ENCODE assay signal across 7 mouse cellular contexts in genomic region chr1:176835501-176836294, GRCm38 (mm10). TPM values are rescaled to one million over a fixed set of nuclear protein-coding genes. Genes with fewer than 3 reads are reported as not detected.
A peak's percentile ranks its signal among the peaks of the same experiment; 100 is the strongest.
DNase-seq lines count a peak whose midpoint lies in the region; ATAC-seq and TF ChIP-seq lines count a peak whose summit lies in the region.

No protein-coding gene starts in this region.

- H3K36me3 ChIP-seq in lung, embryonic 15.5 days = 0 out of 2 replicates have a peak, but pooled peaks cover 3% of the 10 kb centered on the region
- H3K36me3 ChIP-seq in liver, embryonic 12.5 days = 0 out of 2 replicates have a peak, but pooled peaks cover 4% of the 10 kb centered on the region

- peak overlapping the region; percentile 42 for H3K4me3 ChIP-seq in lung, embryonic 15.5 days
- peak overlapping the region; percentile 73 for H3K4me3 ChIP-seq in bone marrow, adult 2 months (replicated peaks; ENCODE audit: control insufficient read depth, low read depth, low read length)
- H3K4me3 ChIP-seq in liver, embryonic 12.5 days = peak overlapping the region; percentile 59

- H3K4me2 ChIP-seq in lung, embryonic 15.5 days = peak overlapping the region; percentile 88
- peak overlapping the region; percentile 88 for H3K4me2 ChIP-seq in liver, embryonic 12.5 days

- H3K27me3 ChIP-seq in lung, embryonic 15.5 days = no peaks in the 10 kb centered on the region
- peaks cover 9% of the 10 kb centered on the region; the same call in 1 of the 2 replicates for H3K27me3 ChIP-seq in liver, embryonic 12.5 days (replicated peaks)

- no peak for TF ChIP-seq CTCF in bone marrow, adult 2 months (IDR thresholded peaks at IDR 0.05; ENCODE audit: control insufficient read depth, insufficient read depth, low read length)

- TF ChIP-seq POLR2A in bone marrow, adult 2 months (IDR thresholded peaks at IDR 0.05; ENCODE audit: borderline replicate concordance, control insufficient read depth, low read depth, low read length) = peak; percentile 30; the same call in 1 of the 2 replicates

- ATAC-seq in lung, embryonic 15.5 days (ENCODE audit: borderline replicate concordance, extremely low read depth, low FRiP score, low TSS enrichment) = peak; percentile 64; the same call in 1 of the 2 replicates
- ATAC-seq in granulocyte monocyte progenitor cell, adult 5-6 weeks (replicated peaks; ENCODE audit: poor library complexity, severe bottlenecking) = peak; percentile 15
- ATAC-seq in liver, embryonic 12.5 days = peak; percentile 75

- 0 out of 2 replicates have a peak, but pooled peaks cover 8% of the 10 kb centered on the region for H3K4me1 ChIP-seq in lung, embryonic 15.5 days
- no peaks in the 10 kb centered on the region; the same call in 1 of the 2 replicates for H3K4me1 ChIP-seq in bone marrow, adult 2 months (ENCODE audit: control insufficient read depth, insufficient read depth, low read length)
- H3K4me1 ChIP-seq in liver, embryonic 12.5 days = peaks cover 25% of the 10 kb centered on the region

- no peaks in the 10 kb centered on the region for H3K9me3 ChIP-seq in lung, embryonic 15.5 days
- H3K9me3 ChIP-seq in liver, embryonic 12.5 days (replicated peaks) = no peaks in the 10 kb centered on the region

- H3K9ac ChIP-seq in lung, embryonic 15.5 days = peak overlapping the region; percentile 32
- H3K9ac ChIP-seq in liver, embryonic 12.5 days = peak overlapping the region; percentile 59

- WGBS in lung, embryonic 15.5 days = 2% methylated on average over 41 of the region's 41 CpGs
- WGBS in bone marrow, adult 2 months = 13% methylated on average over 41 of the region's 41 CpGs
- under 1% methylated on average over 41 of the region's 41 CpGs for WGBS in liver, embryonic 12.5 days (ENCODE audit: insufficient replicate concordance)

- no peak overlapping the region for H3K27ac ChIP-seq in lung, embryonic 15.5 days
- H3K27ac ChIP-seq in bone marrow, adult 2 months (ENCODE audit: control insufficient read depth, insufficient read depth, low read depth, low read length, poor library complexity) = peak overlapping the region; percentile 85
- peak overlapping the region; percentile 60 for H3K27ac ChIP-seq in liver, embryonic 12.5 days

- no peak for DNase-seq in lung, postnatal 10 days
- peak; percentile 25 for DNase-seq in retina, postnatal 1 day
- DNase-seq in gastrocnemius, postnatal 25 days = no peak

RNA-seq across cellular contexts. Expression of gene Sdccag8, which starts 21.2 kb away (rescaled TPM):
- 12.2 and 14.4 TPM in 2 replicates for polyA plus RNA-seq in lung, embryonic 15.5 days (2015; fragmentation: Nextera tagmentation; extraction: Ambion mirVana)
- polyA plus RNA-seq in bone marrow, adult 2 months (2011; ENCODE audit: insufficient read depth, insufficient read length, low replicate concordance, missing spikeins) = 3.8 and 9.2 TPM in 2 replicates
- total RNA-seq in granulocyte monocyte progenitor cell, adult 5-6 weeks (2014; fragmentation: Nextera tagmentation) = 10.5 and 15.8 TPM in 2 replicates
- 20.6 and 23.4 TPM in 2 replicates for total RNA-seq in granulocyte monocyte progenitor cell, adult 5-6 weeks (2017)
- 6.4 and 6.7 TPM in 2 replicates for polyA plus RNA-seq in liver, embryonic 12.5 days (2016; fragmentation: Nextera tagmentation; extraction: Ambion mirVana)
- 1 to 10 TPM; 3.8 to 3.9 TPM for total RNA-seq in gastrocnemius, postnatal 25 days (2021)

RNA-seq across cellular contexts. Expression of gene Cep170, which starts 21.8 kb away (rescaled TPM):
- 22.1 and 22.9 TPM in 2 replicates for polyA plus RNA-seq in lung, embryonic 15.5 days (2015; fragmentation: Nextera tagmentation; extraction: Ambion mirVana)
- polyA plus RNA-seq in bone marrow, adult 2 months (2011; ENCODE audit: insufficient read depth, insufficient read length, low replicate concordance, missing spikeins) = 6.3 and 12.1 TPM in 2 replicates
- 39.6 and 41.9 TPM in 2 replicates for total RNA-seq in granulocyte monocyte progenitor cell, adult 5-6 weeks (2014; fragmentation: Nextera tagmentation)
- total RNA-seq in granulocyte monocyte progenitor cell, adult 5-6 weeks (2017) = 33.1 and 40.9 TPM in 2 replicates
- polyA plus RNA-seq in liver, embryonic 12.5 days (2016; fragmentation: Nextera tagmentation; extraction: Ambion mirVana) = 9.4 and 11.5 TPM in 2 replicates
- total RNA-seq in gastrocnemius, postnatal 25 days (2021) = 10 to 100 TPM; 15.6 to 19.2 TPM

Comparison
In these comparisons a context has a peak if more than half of its experiments do, and no peak if none do; other contexts are left out.
1. ATAC-seq: peak in every context shown above with its lines; median percentile 75 in liver, embryonic 12.5 days; 64 in lung, embryonic 15.5 days; 15 in granulocyte monocyte progenitor cell, adult 5-6 weeks.